Mouse (Mus musculus) neutrophil, adult 5-6 weeks (primary cell): Measurements from ENCODE around the gene Hist1h3d. TPM values are rescaled to one million over a fixed set of nuclear protein-coding genes. Genes with fewer than 3 reads are reported as not detected.
"Not testable (repeated sequence)": the region's sequence is repeated elsewhere in the genome, so short reads cannot be mapped to it uniquely, and the experiment has no call there.

ENCODE experiments used
- ATAC-seq: fragments of 151-379, 151-347 bp; 2 replicates; pipeline ENCODE4 v1.8.0; 2017; ENCODE audit warnings: mild to moderate bottlenecking, moderate TSS enrichment; ENCODE audit not compliant: insufficient number of reproducible peaks, poor library complexity, low FRiP score, severe bottlenecking; ENCODE audit errors: extremely low read depth
- total RNA-seq: library from RNA; stranded (forward); fragments of 200-1000 nt; gene quantifications from 2 replicates; pipeline ENCODE4 v1.2.3, GENCODE M21; 2017

The Hist1h3d gene
- total RNA-seq, 1 experiment from 2014 or later = 12.9 TPM

DNA sequence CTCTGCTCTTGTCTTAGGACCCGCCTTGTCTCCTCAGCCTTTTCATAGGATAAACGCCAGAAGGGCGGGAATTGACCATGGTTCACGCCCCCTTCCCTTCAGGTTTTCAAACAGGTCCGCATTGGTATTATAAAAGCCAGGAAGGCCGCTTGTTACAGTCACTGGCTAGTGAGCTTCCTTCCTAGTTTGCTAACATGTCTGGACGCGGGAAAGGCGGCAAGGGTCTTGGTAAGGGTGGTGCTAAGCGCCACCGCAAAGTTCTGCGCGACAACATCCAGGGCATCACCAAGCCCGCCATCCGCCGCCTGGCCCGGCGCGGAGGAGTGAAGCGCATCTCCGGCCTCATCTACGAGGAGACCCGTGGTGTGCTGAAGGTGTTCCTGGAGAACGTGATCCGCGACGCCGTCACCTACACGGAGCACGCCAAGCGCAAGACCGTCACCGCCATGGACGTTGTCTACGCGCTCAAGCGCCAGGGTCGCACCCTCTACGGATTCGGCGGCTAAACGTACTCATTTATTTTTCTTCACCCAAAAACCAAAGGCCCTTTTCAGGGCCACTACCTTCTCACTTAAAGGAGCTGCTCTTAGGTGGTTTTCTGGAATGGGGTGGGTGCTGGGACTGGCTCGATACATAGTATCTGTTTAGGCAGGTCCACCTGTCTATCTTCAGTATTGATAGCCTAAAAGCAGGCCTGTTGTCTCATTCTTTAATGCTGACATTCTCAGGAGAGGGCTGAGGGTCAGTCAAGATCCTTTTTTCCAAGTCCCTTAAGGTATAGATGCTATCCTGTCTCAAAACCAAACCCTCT, 6.0 kb downstream of the Hist1h3d start, which contains the start of gene Hist1h4d:
Gene Hist1h4d (plus strand): TSS at position 191 of the 811 bp plus-strand sequence.
- peak; percentile 62 for ATAC-seq

DNA sequence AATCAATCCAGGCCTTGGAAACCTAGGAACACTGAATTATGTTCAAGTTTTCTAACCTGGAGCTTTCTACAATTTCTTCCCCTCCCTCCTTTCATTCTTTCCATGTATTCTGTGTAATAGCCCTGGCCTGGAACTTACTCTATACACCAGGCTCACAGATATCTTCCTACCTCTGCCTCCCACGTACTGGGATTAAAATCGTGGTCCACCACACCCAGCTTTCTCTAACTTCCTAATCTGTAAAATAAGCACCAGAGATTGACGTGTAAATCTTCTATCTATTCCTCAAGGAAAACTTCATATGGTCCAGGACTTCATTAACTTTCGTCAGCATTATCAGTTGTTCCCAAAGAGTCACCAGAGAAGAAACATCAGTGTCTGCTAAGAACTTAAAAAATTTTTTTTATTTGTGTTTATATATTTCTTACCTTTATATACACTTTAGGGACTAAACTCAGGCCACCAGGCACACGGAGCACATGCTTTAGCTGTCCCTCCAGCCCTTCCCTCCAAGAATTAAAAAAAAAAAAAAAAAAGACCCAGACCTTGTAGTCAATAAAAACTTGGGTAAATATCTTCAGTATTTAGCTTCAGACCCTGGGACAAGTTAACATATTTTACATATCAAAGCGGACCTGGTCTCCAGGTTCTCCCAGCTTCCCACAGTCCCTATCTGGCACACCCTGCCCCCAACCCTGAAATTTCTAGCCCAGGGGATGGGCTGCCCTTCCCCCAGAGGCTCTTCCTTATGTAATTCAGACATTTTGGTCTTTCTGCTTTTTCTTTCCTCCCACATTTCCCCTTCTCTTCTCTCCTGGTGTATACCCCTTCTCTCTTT, 6.9 kb downstream of the Hist1h3d start:
- ATAC-seq = no peak

DNA sequence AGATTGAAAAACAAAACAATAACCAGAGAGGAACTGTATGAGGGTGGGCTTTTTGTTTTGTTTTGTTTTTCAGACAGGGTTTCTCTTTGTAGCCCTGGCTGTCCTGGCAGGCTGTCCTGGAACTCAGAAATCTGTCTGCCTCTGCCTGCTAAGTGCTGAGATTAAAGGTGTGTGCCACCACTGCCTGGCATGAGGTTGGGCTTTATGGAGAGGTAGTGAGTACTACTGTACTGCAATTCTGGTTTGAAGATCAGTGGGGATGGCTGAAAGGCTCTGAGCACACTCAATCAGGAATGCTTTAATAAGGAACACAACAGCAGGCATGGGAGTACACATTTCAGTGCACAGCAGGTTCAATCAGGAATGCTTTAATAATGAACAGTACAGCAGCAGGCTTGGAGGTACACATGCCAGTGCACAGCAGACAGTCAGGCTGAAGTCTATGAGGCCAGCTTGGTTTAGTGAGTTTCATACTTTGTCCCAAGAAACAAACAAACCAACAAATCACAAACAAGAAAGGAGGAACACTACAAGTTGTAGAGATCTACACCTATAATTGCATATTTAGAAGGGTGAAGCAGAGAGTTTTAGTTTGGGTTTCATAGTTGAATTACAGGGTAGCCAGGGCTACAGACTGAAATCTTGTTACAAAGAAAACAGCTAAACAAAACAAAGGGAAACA, 8.0 kb downstream of the Hist1h3d start:
- no peak for ATAC-seq

DNA sequence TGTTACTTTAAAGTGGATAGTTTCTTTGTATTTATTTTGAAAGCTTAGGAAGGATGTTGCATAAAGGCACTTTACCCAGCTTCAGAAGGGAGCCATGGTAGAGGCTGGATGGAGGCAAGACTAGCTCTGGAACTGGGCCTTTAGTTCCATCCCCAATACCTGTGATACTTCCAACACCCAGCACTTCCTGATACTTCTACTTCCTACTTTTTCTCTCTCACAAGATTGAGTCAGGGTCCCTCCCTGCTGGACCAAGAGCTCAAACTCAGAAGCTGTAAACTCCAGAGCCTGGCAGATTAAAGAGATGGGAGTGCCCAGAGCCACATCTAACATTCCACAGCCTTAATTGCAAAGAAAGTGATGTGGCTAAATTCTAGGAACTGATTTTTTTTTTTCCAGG, 8.8 kb downstream of the Hist1h3d start:
- ATAC-seq = no peak

DNA sequence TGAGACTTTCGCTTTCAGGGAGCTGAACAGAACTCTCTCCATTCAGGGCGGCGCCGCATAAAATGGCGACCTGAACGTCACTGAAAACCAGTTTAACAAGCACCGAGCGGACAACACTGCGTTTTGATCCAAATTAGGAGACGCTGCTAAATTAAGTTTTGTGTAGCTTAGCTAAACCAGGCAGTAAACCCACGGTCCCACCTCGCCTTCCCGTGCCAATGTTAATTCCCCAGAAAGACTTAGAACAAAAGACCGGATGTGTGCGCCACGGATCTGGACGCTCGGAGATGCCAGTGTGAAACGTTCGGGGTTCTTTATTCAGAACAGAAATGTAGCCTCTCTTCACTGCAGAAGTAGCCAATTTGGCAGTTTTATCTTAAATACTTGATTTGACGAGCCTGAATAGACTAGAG, 9.5 kb downstream of the Hist1h3d start:
- ATAC-seq = peak; percentile 42; the same call in 1 of the 2 replicates

DNA sequence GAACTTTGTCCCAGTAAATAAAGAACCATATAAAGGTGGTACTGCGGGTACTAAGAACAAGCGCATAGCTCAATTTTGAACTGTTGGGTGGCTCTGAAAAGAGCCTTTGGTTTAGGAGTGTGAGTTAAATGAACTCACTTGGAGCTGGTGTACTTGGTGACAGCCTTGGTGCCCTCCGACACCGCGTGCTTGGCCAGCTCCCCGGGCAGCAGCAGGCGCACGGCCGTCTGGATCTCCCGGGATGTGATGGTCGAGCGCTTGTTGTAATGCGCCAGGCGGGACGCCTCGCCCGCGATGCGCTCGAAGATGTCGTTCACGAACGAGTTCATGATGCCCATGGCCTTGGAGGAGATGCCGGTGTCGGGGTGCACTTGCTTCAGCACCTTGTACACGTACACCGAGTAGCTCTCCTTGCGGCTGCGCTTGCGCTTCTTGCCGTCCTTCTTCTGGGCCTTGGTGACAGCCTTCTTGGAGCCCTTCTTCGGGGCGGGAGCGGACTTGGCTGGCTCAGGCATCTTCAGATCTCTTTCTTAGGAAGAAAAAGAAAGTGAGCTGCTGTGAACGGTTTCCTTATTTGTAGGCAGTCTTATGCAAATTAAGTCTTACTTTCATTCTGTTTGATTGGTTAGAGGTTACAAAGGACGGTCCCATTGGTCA, 10.0 kb downstream of the Hist1h3d start:
- ATAC-seq = peak; percentile 86

DNA sequence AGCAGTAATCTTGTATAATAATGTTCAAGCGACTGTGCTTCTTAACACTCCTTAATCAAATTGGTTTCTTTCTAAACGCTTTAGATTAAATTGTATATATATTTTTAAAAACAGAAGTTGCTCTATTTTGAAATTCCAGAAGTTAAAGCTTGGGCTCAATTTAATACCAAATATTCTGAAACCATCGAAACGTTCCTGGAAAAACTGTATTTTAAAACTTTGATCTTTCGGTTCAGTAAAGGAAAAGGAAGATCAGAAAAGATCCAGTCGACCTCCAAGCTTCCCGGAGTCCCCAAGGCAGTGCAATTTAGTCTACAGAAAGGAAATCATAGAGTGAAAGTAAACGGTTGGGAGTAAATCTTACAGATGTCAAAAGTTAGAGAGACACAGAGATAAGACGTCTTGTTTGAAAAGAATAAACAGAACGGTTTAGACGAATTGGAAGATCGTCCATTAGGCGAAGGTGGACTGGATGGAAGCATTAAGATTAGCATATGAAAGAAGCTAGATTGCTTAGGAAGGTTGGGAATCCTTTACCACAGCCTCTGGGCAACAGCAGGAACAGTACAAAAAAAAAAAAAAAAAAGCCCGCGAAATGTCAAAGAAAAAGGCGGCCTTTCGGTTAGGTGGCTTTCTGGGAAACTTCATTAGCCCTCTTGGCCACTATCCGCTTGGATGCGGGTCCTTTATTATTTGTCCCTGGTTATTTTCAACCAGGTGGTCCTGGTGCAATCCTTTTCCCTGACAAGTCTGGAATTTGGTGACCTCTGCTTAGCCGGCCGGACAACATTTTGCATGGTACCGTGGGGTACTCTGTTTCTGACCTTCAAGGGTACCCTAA, 10.8 kb downstream of the Hist1h3d start:
- ATAC-seq = no peak

DNA sequence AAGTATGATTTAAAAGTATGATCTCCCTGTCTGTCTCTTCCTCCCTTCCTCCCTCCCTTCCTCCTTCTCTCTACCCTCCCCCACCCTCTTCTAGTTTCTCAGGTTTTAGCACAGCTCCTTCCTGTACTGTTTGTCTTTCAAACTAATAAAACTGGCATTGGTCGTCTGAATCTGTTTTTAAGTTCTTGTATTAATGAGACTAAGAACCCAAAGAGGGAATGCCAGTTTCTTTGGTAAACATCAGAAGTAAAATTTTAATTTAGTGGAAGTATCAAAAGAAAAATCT, 11.3 kb downstream of the Hist1h3d start:
- ATAC-seq = no peak

DNA sequence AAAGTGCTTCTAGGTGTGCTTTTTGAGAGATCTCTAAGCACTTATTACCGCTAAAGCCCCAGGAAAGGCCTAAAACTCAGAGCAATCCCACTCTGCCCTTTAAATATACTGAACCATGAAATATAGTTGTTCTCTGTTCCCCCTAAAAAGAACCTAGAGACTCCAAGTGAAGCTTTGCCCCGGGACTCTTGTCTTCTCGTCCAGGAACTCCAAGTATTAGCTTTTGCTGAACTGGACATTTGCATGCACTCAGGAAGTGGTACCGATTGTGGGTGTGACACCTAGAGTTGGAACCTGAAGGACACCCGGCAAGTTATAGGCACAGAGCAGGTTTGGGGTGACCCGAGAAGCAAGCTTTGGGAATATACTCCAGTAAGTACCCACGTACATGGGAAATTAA, 15.6 kb downstream of the Hist1h3d start:
- no peak for ATAC-seq

DNA sequence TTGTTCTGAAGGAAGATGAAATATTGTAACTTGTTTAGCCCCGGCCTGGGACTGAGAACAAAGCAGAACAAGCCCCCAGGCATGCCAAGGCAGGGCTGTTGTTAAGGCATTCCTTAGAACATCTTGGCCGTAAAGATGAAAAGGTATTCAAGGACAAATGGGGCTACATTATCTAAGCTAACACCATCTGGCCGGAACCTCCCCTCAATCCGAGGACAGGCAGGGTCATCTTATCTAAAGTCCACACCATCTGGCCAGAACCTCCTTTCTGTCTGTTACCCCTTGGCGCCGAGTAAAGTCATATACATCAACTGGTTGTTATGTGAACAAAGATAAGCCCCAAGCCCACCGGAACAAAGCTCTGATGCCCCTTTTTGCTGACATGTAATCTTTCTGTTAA, 16.3 kb downstream of the Hist1h3d start:
- ATAC-seq = not testable (repeated sequence)

DNA sequence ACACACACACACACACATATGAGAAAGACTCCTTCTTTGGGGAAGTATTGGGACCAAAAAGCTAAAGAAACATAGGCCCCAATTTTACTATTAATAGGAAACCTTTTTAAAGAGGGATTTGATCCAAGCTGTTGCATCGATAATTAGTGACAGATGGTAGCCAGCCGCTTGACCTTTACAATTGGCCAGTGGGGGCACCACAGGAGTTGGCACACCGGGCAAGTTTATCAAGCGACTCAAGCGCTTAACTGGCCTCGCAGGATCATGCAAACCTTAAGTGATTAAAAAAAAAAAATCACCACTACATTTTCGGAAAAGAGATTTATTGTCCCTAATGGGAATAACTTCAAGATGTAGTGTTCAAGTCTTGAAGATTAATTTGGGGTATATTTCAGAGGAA, 17.1 kb downstream of the Hist1h3d start:
- ATAC-seq = no peak

DNA sequence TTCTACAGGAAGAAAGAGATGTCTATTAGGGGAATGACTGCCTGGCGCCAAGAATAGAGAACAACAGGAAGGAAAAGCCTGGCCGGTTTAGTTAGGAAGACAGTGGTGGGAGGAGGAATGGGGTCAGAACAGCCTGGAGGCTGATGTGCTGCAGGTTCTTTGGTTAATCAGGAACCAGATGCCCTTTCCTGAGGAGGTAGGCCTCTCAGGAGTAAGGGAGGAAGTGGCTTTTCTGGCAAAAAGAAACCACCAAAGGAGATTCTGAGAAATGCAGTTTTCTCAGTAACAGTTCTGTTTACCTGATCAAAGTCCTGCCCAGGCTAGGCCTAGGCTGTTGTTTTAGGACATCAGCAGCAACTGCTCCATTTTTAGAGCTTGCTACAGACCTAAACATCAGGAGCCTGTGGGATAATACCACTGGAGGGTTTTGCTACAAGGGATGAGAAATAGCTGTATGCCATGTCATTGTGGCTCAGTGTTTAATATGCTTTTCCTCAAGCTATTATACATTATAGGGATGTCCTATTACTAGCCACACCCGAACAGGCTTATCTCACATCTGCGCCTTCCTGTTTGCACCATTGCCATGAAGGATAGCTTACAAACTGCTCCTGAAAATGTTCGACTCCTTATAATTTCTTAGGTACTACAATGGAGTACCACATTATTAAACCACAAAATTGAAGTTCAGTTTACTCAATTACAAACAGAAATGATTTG, 17.6 kb downstream of the Hist1h3d start:
- ATAC-seq = no peak

DNA sequence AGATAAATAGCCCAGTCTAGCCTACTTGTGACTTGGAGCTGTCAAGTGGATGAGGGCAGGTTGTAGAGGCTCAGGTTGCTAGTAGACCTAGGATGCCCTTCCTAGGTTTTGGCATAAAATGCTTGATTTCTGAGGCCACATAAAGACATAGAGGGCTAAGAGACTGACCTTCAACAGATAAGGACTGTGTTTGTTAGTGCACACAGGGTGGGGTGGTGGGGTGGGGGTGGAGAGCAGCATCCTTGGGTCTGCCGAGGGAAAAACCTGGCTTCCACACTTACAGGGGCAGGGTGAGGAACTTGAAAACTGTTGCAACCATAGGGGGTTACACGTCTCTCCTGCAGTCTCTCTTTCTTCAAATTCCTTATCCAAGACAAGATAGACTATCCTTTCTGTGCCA, 19.6 kb downstream of the Hist1h3d start:
- no peak for ATAC-seq

DNA sequence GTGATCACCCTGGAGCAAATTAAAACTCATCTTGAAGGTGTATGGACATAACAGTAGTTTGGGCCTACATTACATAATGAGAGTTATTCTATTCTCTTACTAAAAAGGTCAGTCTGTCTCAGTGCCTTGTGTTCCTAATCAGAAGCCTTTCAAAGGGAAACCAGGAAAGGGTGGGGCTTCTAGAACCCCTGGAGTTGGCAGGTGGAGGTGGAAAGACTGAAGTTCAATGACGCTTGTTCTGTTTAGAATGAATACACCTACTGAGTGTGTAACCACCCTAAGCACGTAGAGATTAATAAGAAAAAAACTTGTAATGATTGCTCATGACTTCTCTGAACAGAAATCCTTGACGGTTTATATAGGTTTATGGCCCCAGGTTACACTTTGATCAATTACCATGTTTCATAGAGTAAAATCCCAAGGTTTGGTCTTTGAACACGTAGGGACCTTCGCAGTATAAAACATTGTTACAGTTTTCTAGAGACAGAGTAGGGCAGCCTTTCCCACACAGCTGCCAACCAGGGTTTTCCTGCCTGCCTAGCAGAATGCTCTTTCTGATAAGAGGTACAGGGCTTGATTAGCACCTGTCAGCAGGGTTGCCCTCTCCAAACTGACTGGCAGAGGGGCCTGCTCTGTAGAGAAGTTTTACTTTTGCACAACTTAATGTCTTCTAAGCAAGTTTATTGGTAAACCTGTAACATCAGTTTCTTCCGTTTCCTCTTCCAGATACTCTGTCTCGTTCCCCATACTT, 20.2 kb downstream of the Hist1h3d start:
- ATAC-seq = no peak

DNA sequence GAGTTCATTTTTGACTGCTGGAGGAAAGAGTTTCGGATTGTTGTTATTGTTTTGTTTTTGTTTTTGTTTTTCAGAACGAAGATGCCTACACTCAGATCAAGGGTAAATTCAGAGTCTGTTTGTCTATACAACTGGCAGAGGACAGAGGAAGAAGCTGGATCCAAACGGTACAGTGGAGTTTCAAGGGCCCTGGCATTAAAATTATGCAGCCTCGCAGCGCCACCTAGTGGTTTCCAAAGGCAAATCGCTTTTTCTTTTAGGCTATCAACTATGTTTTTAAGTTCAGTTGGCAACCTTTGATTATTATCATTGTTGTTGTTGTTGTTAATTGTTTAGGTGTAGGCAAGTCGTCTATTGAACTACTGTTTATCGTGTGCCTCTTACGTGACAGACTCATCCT, 22.4 kb downstream of the Hist1h3d start:
- peak; percentile 76; the same call in 1 of the 2 replicates for ATAC-seq

DNA sequence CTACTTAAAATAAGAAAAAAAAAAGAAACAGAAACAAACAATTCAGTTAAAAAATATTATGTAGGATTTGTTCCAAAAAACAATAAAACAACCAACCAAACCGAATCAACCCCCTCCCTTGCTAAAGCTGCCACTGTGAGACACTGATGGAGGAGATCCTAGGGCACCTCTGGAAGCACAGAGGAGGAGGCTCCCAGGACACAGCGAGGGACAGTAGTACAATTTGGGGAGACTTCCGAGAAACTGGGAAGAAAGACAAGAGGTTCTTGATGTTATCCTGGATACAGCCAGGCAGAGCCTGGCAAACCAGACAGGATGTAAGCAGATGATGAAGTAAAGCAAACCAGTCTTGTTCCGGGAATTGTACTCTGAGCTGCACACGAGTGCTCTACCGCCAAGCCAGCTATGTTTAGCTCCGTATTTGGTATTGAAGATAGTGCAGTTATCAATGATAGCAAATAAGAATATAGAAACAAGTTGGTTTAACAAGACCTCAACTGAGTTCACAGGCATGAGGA, 27.7 kb downstream of the Hist1h3d start:
- ATAC-seq = no peak

DNA sequence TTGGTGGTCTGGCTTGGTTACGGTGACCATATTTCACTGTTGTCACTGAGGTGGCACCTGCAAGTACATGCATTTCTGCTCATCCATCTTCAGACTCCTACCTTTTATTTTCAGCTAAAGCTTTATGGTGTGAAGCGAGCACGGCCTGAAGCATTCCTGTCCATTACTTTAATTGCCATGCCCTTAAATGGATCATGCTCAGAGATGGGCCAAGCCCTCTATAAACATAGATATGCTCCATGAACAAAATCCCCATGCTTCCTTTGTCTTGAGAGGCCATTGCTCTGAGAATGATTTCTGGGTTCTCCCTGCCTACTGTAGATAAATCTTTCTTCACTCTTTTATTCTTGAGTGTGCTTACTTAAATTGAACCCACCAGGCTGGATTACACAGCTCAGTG, 28.9 kb downstream of the Hist1h3d start:
- no peak for ATAC-seq
